Mouse (Mus musculus) olfactory bulb, adult 2 months (tissue): ENCODE data around the gene Adamtsl1.

ENCODE experiments used
- CTCF ChIP-seq: fragments of 200-500 bp; IDR thresholded peaks from 2 replicates; pipeline ENCODE4 v1.5.1; 2012; ENCODE audit warnings: low read depth, mild to moderate bottlenecking, low read length, moderate library complexity; ENCODE audit not compliant: insufficient read depth
- POLR2A ChIP-seq: fragments of 200-500 bp; IDR thresholded peaks from 2 replicates; pipeline ENCODE4 v1.6.1; 2012; ENCODE audit warnings: mild to moderate bottlenecking, low read depth, low read length, moderate library complexity; ENCODE audit not compliant: insufficient read depth

DNA sequence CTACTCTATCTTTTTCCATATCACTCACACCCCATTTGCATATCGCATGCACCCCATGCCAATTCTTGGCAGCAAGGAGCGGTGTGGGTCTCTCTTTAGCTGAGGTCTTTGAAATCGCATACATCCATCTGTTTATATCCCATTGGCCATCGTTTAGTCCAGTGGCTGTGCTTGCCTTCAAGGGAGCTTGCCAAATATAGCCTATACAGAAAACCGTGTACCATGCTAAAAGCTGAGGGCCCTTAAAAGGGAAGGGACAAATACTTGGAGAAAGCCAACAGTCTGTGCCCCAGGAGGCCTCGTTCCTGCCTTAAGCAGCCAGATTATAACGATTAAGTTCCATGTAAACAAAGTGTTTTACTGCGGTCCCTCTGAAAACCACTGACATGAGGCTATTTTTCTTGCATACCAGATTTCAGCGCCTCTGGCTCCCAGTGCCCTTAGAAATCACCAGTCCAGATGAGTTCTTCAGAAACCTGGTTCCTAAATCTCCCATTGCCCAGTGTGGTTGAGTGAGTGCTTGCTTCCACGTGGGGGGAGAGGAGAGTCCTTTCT is 822.0 kb downstream of the Adamtsl1 start:
- TF ChIP-seq CTCF (no peak), POLR2A (no peak)
